In genomic region chr5:67011043-67011870, GRCm38 (mm10) we compare ENCODE assay signal across 10 mouse cellular contexts.
DNase-seq lines count a peak whose midpoint lies in the region; ATAC-seq and TF ChIP-seq lines count a peak whose summit lies in the region.
"Had no signal": no experiment of that assay in that cellular context is flagged by ENCODE, and none has a peak within 500 bp of the region (broad histone marks: within the 10 kb centered on the region; RNA-seq: fewer than 3 reads in every experiment).

No protein-coding gene starts in this region.

- H3K4me2 ChIP-seq in forebrain, embryonic 15.5 days (replicated peaks): no peak overlapping the region
- no peak overlapping the region for H3K4me2 ChIP-seq in forebrain, embryonic 13.5 days
- no peak overlapping the region for H3K4me2 ChIP-seq in midbrain, embryonic 11.5 days
- H3K4me2 ChIP-seq: lung, embryonic 15.5 days; neural tube, embryonic 12.5 days had no signal

- H3K9ac ChIP-seq in forebrain, embryonic 15.5 days (replicated peaks): no peak overlapping the region
- no peak overlapping the region for H3K9ac ChIP-seq in forebrain, embryonic 13.5 days
- H3K9ac ChIP-seq in midbrain, embryonic 11.5 days (ENCODE audit: low read length): no peak overlapping the region
- H3K9ac ChIP-seq: lung, embryonic 15.5 days; neural tube, embryonic 12.5 days had no signal

- peak; percentile 43; the same call in 1 of the 2 replicates for ATAC-seq in forebrain, embryonic 15.5 days (replicated peaks)
- no peak; the same call in 1 of the 2 replicates for ATAC-seq in forebrain, embryonic 13.5 days
- no peak for ATAC-seq in midbrain, embryonic 11.5 days (ENCODE audit: low FRiP score)

- no peak overlapping the region for H3K4me3 ChIP-seq in forebrain, embryonic 15.5 days
- H3K4me3 ChIP-seq in forebrain, embryonic 13.5 days: no peak overlapping the region
- no peak overlapping the region for H3K4me3 ChIP-seq in midbrain, embryonic 11.5 days (ENCODE audit: low read depth, low read length)
- H3K4me3 ChIP-seq in midbrain, embryonic 10.5 days: no peak overlapping the region
- H3K4me3 ChIP-seq in gastrocnemius, adult 2 months: peak overlapping the region; percentile 40
- H3K4me3 ChIP-seq in olfactory bulb, adult 2 months (ENCODE audit: insufficient read depth, low read depth, low read length): no peak overlapping the region
- H3K4me3 ChIP-seq: lung, embryonic 15.5 days; neural tube, embryonic 12.5 days had no signal

- peaks cover 12% of the 10 kb centered on the region for H3K36me3 ChIP-seq in forebrain, embryonic 15.5 days
- H3K36me3 ChIP-seq in forebrain, embryonic 13.5 days (ENCODE audit: poor library complexity, severe bottlenecking): peaks cover 29% of the 10 kb centered on the region
- no peaks in the 10 kb centered on the region for H3K36me3 ChIP-seq in midbrain, embryonic 11.5 days (ENCODE audit: control insufficient read depth, insufficient read depth, low read length)
- H3K36me3 ChIP-seq in midbrain, embryonic 10.5 days: peaks cover 7% of the 10 kb centered on the region

- DNase-seq in midbrain, embryonic 11.5 days (ENCODE audit: low spot score, missing footprints): peak; percentile 71
- no peak for DNase-seq in midbrain, embryonic 10.5 days (ENCODE audit: low spot score)
- peak; percentile 86 for DNase-seq in gastrocnemius, adult 2 months
- no peak for DNase-seq in right cerebral cortex, postnatal 25 days
- no peak for DNase-seq in spleen, adult 12 weeks (ENCODE audit: low spot score)

- peaks cover 26% of the 10 kb centered on the region for H3K4me1 ChIP-seq in forebrain, embryonic 15.5 days
- no peaks in the 10 kb centered on the region for H3K4me1 ChIP-seq in forebrain, embryonic 13.5 days
- no peaks in the 10 kb centered on the region for H3K4me1 ChIP-seq in midbrain, embryonic 11.5 days (ENCODE audit: control insufficient read depth, insufficient read depth, low read length)
- H3K4me1 ChIP-seq in midbrain, embryonic 10.5 days: no peaks in the 10 kb centered on the region
- peaks cover 13% of the 10 kb centered on the region; the same call in 1 of the 2 replicates for H3K4me1 ChIP-seq in olfactory bulb, adult 2 months (ENCODE audit: control insufficient read depth, insufficient read depth, low read length)
- H3K4me1 ChIP-seq: lung, embryonic 15.5 days; neural tube, embryonic 12.5 days had no signal

- WGBS in forebrain, embryonic 15.5 days: 61% methylated on average over 16 of the region's 16 CpGs
- WGBS in forebrain, embryonic 13.5 days: 86% methylated on average over 16 of the region's 16 CpGs
- 94% methylated on average over 16 of the region's 16 CpGs for WGBS in midbrain, embryonic 11.5 days
- 90% methylated on average over 16 of the region's 16 CpGs for WGBS in midbrain, embryonic 10.5 days
- WGBS in olfactory bulb, adult 2 months: 59% methylated on average over 16 of the region's 16 CpGs

- intact Hi-C loops in gastrocnemius, adult 2 months (cut with DNase I): loop anchor here (10.0 kb wide), 1 partner anchor 626 kb away; no protein-coding TSS in a partner anchor

- no peaks in the 10 kb centered on the region for H3K9me3 ChIP-seq in forebrain, embryonic 15.5 days
- no peaks in the 10 kb centered on the region for H3K9me3 ChIP-seq in forebrain, embryonic 13.5 days (replicated peaks)
- H3K9me3 ChIP-seq in midbrain, embryonic 11.5 days (ENCODE audit: control insufficient read depth, low read length): no peaks in the 10 kb centered on the region
- H3K9me3 ChIP-seq in midbrain, embryonic 10.5 days (replicated peaks): no peaks in the 10 kb centered on the region
- H3K9me3 ChIP-seq: lung, embryonic 15.5 days; neural tube, embryonic 12.5 days had no signal

- TF ChIP-seq POLR2A in olfactory bulb, adult 2 months (IDR thresholded peaks at IDR 0.05; ENCODE audit: insufficient read depth, low read depth, low read length): no peak

- TF ChIP-seq CTCF in gastrocnemius, adult 2 months (IDR thresholded peaks at IDR 0.05): no peak
- TF ChIP-seq CTCF in olfactory bulb, adult 2 months (IDR thresholded peaks at IDR 0.05; ENCODE audit: insufficient read depth, low read depth, low read length): no peak

- H3K27me3 ChIP-seq in forebrain, embryonic 15.5 days: no peaks in the 10 kb centered on the region
- H3K27me3 ChIP-seq in forebrain, embryonic 13.5 days: no peaks in the 10 kb centered on the region
- H3K27me3 ChIP-seq in midbrain, embryonic 11.5 days (ENCODE audit: control insufficient read depth, insufficient read depth, low read length): no peaks in the 10 kb centered on the region
- H3K27me3 ChIP-seq in midbrain, embryonic 10.5 days (ENCODE audit: low read depth, poor library complexity, severe bottlenecking): no peaks in the 10 kb centered on the region
- H3K27me3 ChIP-seq: lung, embryonic 15.5 days; neural tube, embryonic 12.5 days had no signal

- H3K27ac ChIP-seq in forebrain, embryonic 15.5 days (replicated peaks): peak overlapping the region; percentile 7
- H3K27ac ChIP-seq in forebrain, embryonic 13.5 days: no peak overlapping the region
- H3K27ac ChIP-seq in midbrain, embryonic 11.5 days (ENCODE audit: low read depth, low read length): no peak overlapping the region
- H3K27ac ChIP-seq in midbrain, embryonic 10.5 days (replicated peaks): no peak overlapping the region
- H3K27ac ChIP-seq in gastrocnemius, adult 2 months: peak overlapping the region; percentile 79
- peak overlapping the region; percentile 41; the same call in 1 of the 2 replicates for H3K27ac ChIP-seq in olfactory bulb, adult 2 months (ENCODE audit: insufficient read depth, low read depth, low read length)
- H3K27ac ChIP-seq: lung, embryonic 15.5 days; neural tube, embryonic 12.5 days had no signal

Comparison
In these comparisons a context has a peak if more than half of its experiments do, and no peak if none do; other contexts are left out.
1. H3K27ac ChIP-seq: peak in forebrain, embryonic 15.5 days (single experiment), gastrocnemius, adult 2 months (single experiment) and olfactory bulb, adult 2 months (single experiment); none in forebrain, embryonic 13.5 days (single experiment), midbrain, embryonic 11.5 days (single experiment) and midbrain, embryonic 10.5 days (single experiment).
2. DNase-seq: peak in midbrain, embryonic 11.5 days (single experiment) and gastrocnemius, adult 2 months (single experiment); none in midbrain, embryonic 10.5 days (single experiment), right cerebral cortex, postnatal 25 days (single experiment) and spleen, adult 12 weeks (single experiment).